Mouse (Mus musculus): ENCODE results near the gene Tmem231. TPM values are rescaled to one million over a fixed set of nuclear protein-coding genes. Genes with fewer than 3 reads are reported as not detected.

The Tmem231 gene
- total and polyA plus RNA-seq, 2 experiments from 2014 or later = 1.2 to 1.6 TPM

- peaks cover 54% of the 10 kb centered on the region for H3K36me3 ChIP-seq (replicated peaks; ENCODE audit: control insufficient read depth, insufficient read depth, low read length)
- 95% methylated on average over 7 of the region's 7 CpGs for WGBS
- H3K9ac ChIP-seq (replicated peaks; ENCODE audit: low read depth, low read length) = no peak overlapping the region
- H3K9me3 ChIP-seq (replicated peaks; ENCODE audit: control insufficient read depth, low read length) = no peaks in the 10 kb centered on the region
- no peak overlapping the region for H3K4me2 ChIP-seq (ENCODE audit: low read depth, low read length)
- no peaks in the 10 kb centered on the region for H3K4me1 ChIP-seq (ENCODE audit: control insufficient read depth, insufficient read depth)
- TF ChIP-seq EP300 (IDR thresholded peaks at IDR 0.05; ENCODE audit: low read depth) (no peak), CTCF (IDR thresholded peaks at IDR 0.05; ENCODE audit: low read depth) (no peak)
- ATAC-seq (ENCODE audit: insufficient read depth, low read depth) = no peak
- H3K27me3 ChIP-seq (ENCODE audit: control insufficient read depth, insufficient read depth, low read length) = no peaks in the 10 kb centered on the region
- H3K4me3 ChIP-seq (ENCODE audit: low read depth, low read length) = no peak overlapping the region
- no peak for DNase-seq (ENCODE audit: low spot score)
- H3K27ac ChIP-seq (ENCODE audit: low read depth) = no peak overlapping the region
Measured at GRCm38 (mm10) chr8:111951317-111951716, 17.6 kb upstream of the Tmem231 start.

DNA sequence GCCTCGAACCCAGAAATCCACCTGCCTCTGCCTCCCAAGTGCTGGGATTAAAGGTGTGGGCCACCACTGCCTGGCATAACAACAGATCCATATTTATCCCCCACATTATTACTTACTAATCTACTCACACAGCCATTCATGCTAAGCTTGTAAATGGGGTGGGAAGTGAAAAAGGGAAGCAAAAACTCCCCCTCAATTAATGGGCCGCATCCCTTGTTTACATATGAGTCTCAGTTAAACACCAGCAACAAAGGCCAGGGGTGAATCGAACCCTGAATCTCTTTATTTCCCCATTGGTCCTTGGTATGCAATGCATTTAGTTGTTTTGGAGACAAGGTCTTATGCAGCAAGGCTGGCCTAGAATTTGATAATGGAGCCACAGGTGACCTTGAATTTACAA lies 17.2 kb upstream of the Tmem231 start:
- H3K36me3 ChIP-seq (replicated peaks; ENCODE audit: control insufficient read depth, insufficient read depth, low read length) = peaks cover 56% of the 10 kb centered on the region
- TF ChIP-seq CTCF (IDR thresholded peaks at IDR 0.05; ENCODE audit: low read depth) (no peak), EP300 (IDR thresholded peaks at IDR 0.05; ENCODE audit: low read depth) (no peak)
- no peak overlapping the region for H3K4me2 ChIP-seq (ENCODE audit: low read depth, low read length)
- DNase-seq (ENCODE audit: low spot score) = no peak
- no peaks in the 10 kb centered on the region for H3K4me1 ChIP-seq (ENCODE audit: control insufficient read depth, insufficient read depth)
- no peaks in the 10 kb centered on the region for H3K9me3 ChIP-seq (replicated peaks; ENCODE audit: control insufficient read depth, low read length)
- no peaks in the 10 kb centered on the region for H3K27me3 ChIP-seq (ENCODE audit: control insufficient read depth, insufficient read depth, low read length)
- WGBS = 94% methylated on average over 3 of the region's 3 CpGs
- ATAC-seq (ENCODE audit: insufficient read depth, low read depth) = no peak
- H3K27ac ChIP-seq (ENCODE audit: low read depth) = no peak overlapping the region
- H3K4me3 ChIP-seq (ENCODE audit: low read depth, low read length) = no peak overlapping the region
- H3K9ac ChIP-seq (replicated peaks; ENCODE audit: low read depth, low read length) = no peak overlapping the region

- no peak overlapping the region for H3K4me2 ChIP-seq (ENCODE audit: low read depth, low read length)
- TF ChIP-seq EP300 (IDR thresholded peaks at IDR 0.05; ENCODE audit: low read depth) = no peak
- no peak for TF ChIP-seq CTCF (IDR thresholded peaks at IDR 0.05; ENCODE audit: low read depth)
- DNase-seq (ENCODE audit: low spot score) (no peak), ATAC-seq (ENCODE audit: insufficient read depth, low read depth) (no peak)
- H3K9me3 ChIP-seq (replicated peaks; ENCODE audit: control insufficient read depth, low read length) = no peaks in the 10 kb centered on the region
- peaks cover 54% of the 10 kb centered on the region for H3K36me3 ChIP-seq (replicated peaks; ENCODE audit: control insufficient read depth, insufficient read depth, low read length)
- no peaks in the 10 kb centered on the region for H3K4me1 ChIP-seq (ENCODE audit: control insufficient read depth, insufficient read depth)
- WGBS = 91% methylated on average over 8 of the region's 8 CpGs
- no peak overlapping the region for H3K9ac ChIP-seq (replicated peaks; ENCODE audit: low read depth, low read length)
- H3K27ac ChIP-seq (ENCODE audit: low read depth) = no peak overlapping the region
- no peak overlapping the region for H3K4me3 ChIP-seq (ENCODE audit: low read depth, low read length)
- no peaks in the 10 kb centered on the region for H3K27me3 ChIP-seq (ENCODE audit: control insufficient read depth, insufficient read depth, low read length)
Measured at GRCm38 (mm10) chr8:111947954-111948353, 14.3 kb upstream of the Tmem231 start.

- Histone ChIP-seq H3K4me3 (ENCODE audit: low read depth, low read length) (no peak overlapping the region), H3K4me2 (ENCODE audit: low read depth, low read length) (no peak overlapping the region), H3K27me3 (ENCODE audit: control insufficient read depth, insufficient read depth, low read length) (no peaks in the 10 kb centered on the region), H3K9ac (replicated peaks; ENCODE audit: low read depth, low read length) (no peak overlapping the region), H3K9me3 (replicated peaks; ENCODE audit: control insufficient read depth, low read length) (no peaks in the 10 kb centered on the region), H3K4me1 (ENCODE audit: control insufficient read depth, insufficient read depth) (no peaks in the 10 kb centered on the region), H3K27ac (ENCODE audit: low read depth) (no peak overlapping the region), H3K36me3 (replicated peaks; ENCODE audit: control insufficient read depth, insufficient read depth, low read length) (peaks cover 52% of the 10 kb centered on the region)
- ATAC-seq (ENCODE audit: insufficient read depth, low read depth) (no peak), DNase-seq (ENCODE audit: low spot score) (no peak)
- 77% methylated on average over 2 of the region's 2 CpGs for WGBS
- TF ChIP-seq CTCF (IDR thresholded peaks at IDR 0.05; ENCODE audit: low read depth) (no peak), EP300 (IDR thresholded peaks at IDR 0.05; ENCODE audit: low read depth) (no peak)
Measured at GRCm38 (mm10) chr8:111947144-111947543, 13.5 kb upstream of the Tmem231 start.

DNA sequence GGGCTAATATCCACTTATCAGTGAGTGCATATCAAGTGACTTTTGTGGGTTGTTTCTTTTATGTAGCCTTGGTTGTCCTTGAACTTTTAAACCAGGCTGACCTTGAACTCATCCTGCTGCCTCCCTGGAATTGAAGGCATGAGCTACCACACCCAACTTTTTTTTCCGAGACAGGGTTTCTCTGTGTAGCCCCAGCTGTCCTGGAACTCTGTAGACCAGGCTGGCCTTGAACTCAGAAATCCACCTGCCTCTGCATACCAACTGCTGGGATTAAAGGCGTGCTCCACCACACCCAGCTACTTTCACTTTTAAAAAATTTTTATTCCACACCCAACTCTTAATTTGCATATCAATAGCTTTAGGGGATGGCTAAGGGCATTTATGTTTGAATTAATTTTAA lies 9.9 kb upstream of the Tmem231 start:
- H3K9me3 ChIP-seq (replicated peaks; ENCODE audit: control insufficient read depth, low read length) = no peaks in the 10 kb centered on the region
- H3K4me3 ChIP-seq (ENCODE audit: low read depth, low read length) = no peak overlapping the region
- 88% methylated on average over 2 of the region's 2 CpGs for WGBS
- no peak overlapping the region for H3K27ac ChIP-seq (ENCODE audit: low read depth)
- ATAC-seq (ENCODE audit: insufficient read depth, low read depth) = no peak
- TF ChIP-seq CTCF (IDR thresholded peaks at IDR 0.05; ENCODE audit: low read depth) (no peak), EP300 (IDR thresholded peaks at IDR 0.05; ENCODE audit: low read depth) (no peak)
- H3K36me3 ChIP-seq (replicated peaks; ENCODE audit: control insufficient read depth, insufficient read depth, low read length) = peaks cover 31% of the 10 kb centered on the region
- no peaks in the 10 kb centered on the region for H3K27me3 ChIP-seq (ENCODE audit: control insufficient read depth, insufficient read depth, low read length)
- H3K9ac ChIP-seq (replicated peaks; ENCODE audit: low read depth, low read length) = no peak overlapping the region
- H3K4me1 ChIP-seq (ENCODE audit: control insufficient read depth, insufficient read depth) = peaks cover 14% of the 10 kb centered on the region
- no peak overlapping the region for H3K4me2 ChIP-seq (ENCODE audit: low read depth, low read length)
- DNase-seq (ENCODE audit: low spot score) = no peak

DNA sequence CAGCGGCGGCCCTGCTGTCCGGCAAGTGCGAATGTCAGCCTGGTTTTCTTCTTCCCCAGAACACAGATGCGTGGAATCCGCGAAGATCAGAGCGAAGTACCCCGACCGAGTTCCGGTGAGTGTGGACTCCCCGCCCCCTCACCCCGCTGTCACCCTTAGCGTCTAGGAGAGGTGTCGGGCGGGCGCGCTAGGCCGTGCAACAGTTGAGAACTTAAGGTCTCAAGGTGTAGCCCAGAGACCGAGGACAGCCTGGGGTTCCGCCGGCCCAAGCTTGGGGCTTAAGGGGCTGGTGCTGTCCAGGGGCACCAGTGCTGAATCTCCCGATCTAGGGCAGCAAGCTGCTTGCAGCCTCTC lies 7.4 kb upstream of the Tmem231 start:
- peaks cover 19% of the 10 kb centered on the region for H3K36me3 ChIP-seq (replicated peaks; ENCODE audit: control insufficient read depth, insufficient read depth, low read length)
- peaks cover 14% of the 10 kb centered on the region for H3K4me1 ChIP-seq (ENCODE audit: control insufficient read depth, insufficient read depth)
- peak overlapping the region; percentile 73 for H3K4me3 ChIP-seq (ENCODE audit: low read depth, low read length)
- no peaks in the 10 kb centered on the region for H3K9me3 ChIP-seq (replicated peaks; ENCODE audit: control insufficient read depth, low read length)
- DNase-seq (ENCODE audit: low spot score) (peak; percentile 11), ATAC-seq (ENCODE audit: insufficient read depth, low read depth) (peak; percentile 12; the same call in 1 of the 2 replicates)
- WGBS = under 1% methylated on average over 23 of the region's 23 CpGs
- peak overlapping the region; percentile 83 for H3K4me2 ChIP-seq (ENCODE audit: low read depth, low read length)
- peak overlapping the region; percentile 77 for H3K27ac ChIP-seq (ENCODE audit: low read depth)
- peak overlapping the region; percentile 64 for H3K9ac ChIP-seq (replicated peaks; ENCODE audit: low read depth, low read length)
- TF ChIP-seq CTCF (IDR thresholded peaks at IDR 0.05; ENCODE audit: low read depth) = no peak
- no peak for TF ChIP-seq EP300 (IDR thresholded peaks at IDR 0.05; ENCODE audit: low read depth)
- no peaks in the 10 kb centered on the region for H3K27me3 ChIP-seq (ENCODE audit: control insufficient read depth, insufficient read depth, low read length)

Data from heart, postnatal 0 days (tissue).